Mouse (Mus musculus) heart, embryonic 10.5 days (tissue): ENCODE measurements around the gene Myo19. TPM values are rescaled to one million over a fixed set of nuclear protein-coding genes. Genes with fewer than 3 reads are reported as not detected.

Experiments
- DNase-seq: peaks from one replicate; pipeline ENCODE4 v3.0.0-alpha.2; 2017; ENCODE audit warnings: low spot score
- H3K27ac ChIP-seq: fragments of 300-500 bp; sonication (generic); 2 replicates; pipeline ENCODE4 v1.5.1; 2016; ENCODE audit warnings: mild to moderate bottlenecking
- H3K27me3 ChIP-seq: fragments of 300-500 bp; sonication (generic); 2 replicates; pipeline ENCODE4 v1.6.1; 2016; ENCODE audit warnings: mild to moderate bottlenecking; ENCODE audit not compliant: poor library complexity, insufficient read depth, severe bottlenecking
- H3K36me3 ChIP-seq: fragments of 300-500 bp; sonication (generic); 2 replicates; pipeline ENCODE4 v1.6.1; 2016; ENCODE audit warnings: mild to moderate bottlenecking, moderate library complexity
- H3K4me1 ChIP-seq: fragments of 300-500 bp; sonication (generic); 2 replicates; pipeline ENCODE4 v1.6.1; 2016; ENCODE audit warnings: mild to moderate bottlenecking
- H3K4me3 ChIP-seq: fragments of 300-500 bp; sonication (generic); 2 replicates; pipeline ENCODE4 v1.5.1; 2016; ENCODE audit warnings: mild to moderate bottlenecking, moderate library complexity
- H3K9me3 ChIP-seq: fragments of 300-500 bp; sonication (generic); 2 replicates; pipeline ENCODE4 v1.6.1; 2016; ENCODE audit warnings: mild to moderate bottlenecking, moderate library complexity
- WGBS: fragments of 180-500 bp; shearing (Covaris S2); methylation state at CpG from one replicate; pipeline ENCODE4 v1.1.7; 2016; 5-methylcytosine and 5-hydroxymethylcytosine counted together
- microRNA-seq: library from miRNA; unstranded; fragments of <30 nt; microRNA quantifications from one replicate; pipeline ENCODE4, GENCODE M21; 2017
- polyA plus RNA-seq: library from polyadenylated mRNA; unstranded; fragments of >200 nt; fragmentation: Nextera tagmentation; extraction: Ambion mirVana; gene quantifications from 2 replicates; pipeline ENCODE4 v1.2.1, GENCODE M21; 2016

Myo19 gene
- polyA plus RNA-seq, 1 experiment from 2014 or later = 10.6 TPM

- peak overlapping the region; percentile 54 for H3K4me3 ChIP-seq
- peaks cover 31% of the 10 kb centered on the region for H3K4me1 ChIP-seq
- peaks cover 38% of the 10 kb centered on the region for H3K27me3 ChIP-seq
- H3K9me3 ChIP-seq = no peaks in the 10 kb centered on the region
- WGBS = 3% methylated on average over 11 of the region's 11 CpGs
- no peak for DNase-seq
- H3K36me3 ChIP-seq = no peaks in the 10 kb centered on the region
- no peak overlapping the region for H3K27ac ChIP-seq
These were observed 78.3 kb downstream of the Myo19 start for GRCm38 (mm10) chr11:84958271-84958630.

DNA sequence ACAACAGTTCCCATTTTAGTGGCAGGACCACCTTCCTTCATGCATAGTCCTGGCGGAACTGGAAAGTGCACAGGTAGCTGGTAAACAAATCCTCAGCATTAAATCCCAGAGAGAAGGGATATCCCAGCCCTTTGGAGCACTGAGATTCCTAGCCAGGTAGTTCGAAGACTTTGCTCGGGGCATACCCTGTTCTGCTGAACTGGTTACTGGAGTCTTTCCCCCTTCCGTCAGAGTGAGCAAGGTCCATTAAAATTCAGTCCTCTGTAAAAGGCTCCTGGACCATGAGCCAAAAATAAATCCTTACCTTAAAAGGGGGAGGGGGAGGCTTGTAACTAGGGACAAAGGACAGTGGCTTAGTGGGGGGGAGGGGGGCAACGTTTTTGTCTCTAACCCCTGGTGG lies 79.2 kb downstream of the Myo19 start:
- Histone ChIP-seq H3K27ac (peak overlapping the region; percentile 70; the same call in 1 of the 2 replicates), H3K9me3 (no peaks in the 10 kb centered on the region), H3K27me3 (peaks cover 38% of the 10 kb centered on the region), H3K4me1 (peaks cover 31% of the 10 kb centered on the region), H3K36me3 (no peaks in the 10 kb centered on the region), H3K4me3 (peak overlapping the region; percentile 39)
- 33% methylated on average over 5 of the region's 5 CpGs for WGBS
- DNase-seq = no peak

DNA sequence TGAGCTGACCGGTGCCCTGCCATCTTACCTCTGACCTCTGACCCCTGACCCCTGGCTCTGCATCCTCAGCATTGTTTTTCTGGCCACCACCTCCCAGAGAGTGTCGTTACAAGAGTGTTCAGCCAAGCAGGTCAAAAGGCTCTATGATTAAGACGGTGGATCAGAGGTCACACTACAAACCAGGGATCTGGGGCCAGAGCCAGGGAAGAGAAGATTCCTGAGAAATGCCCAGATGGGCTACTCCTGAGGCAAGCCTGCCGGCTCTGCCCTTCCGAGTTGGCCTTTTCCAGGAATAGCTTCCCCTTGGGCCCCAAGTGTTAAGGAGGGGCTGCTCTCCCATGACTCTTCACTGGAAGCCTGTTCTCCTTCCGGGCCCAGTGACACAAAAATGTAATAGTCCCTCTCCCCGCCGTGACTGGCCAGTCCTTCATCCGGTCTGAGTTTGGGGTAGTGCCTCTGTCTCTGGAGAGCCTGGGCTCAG lies 79.8 kb downstream of the Myo19 start:
- Histone ChIP-seq H3K4me1 (peaks cover 31% of the 10 kb centered on the region), H3K27ac (peak overlapping the region; percentile 70; the same call in 1 of the 2 replicates), H3K4me3 (peak overlapping the region; percentile 39), H3K27me3 (peaks cover 38% of the 10 kb centered on the region), H3K36me3 (no peaks in the 10 kb centered on the region), H3K9me3 (no peaks in the 10 kb centered on the region)
- DNase-seq = no peak
- WGBS = 3% methylated on average over 9 of the region's 9 CpGs

DNA sequence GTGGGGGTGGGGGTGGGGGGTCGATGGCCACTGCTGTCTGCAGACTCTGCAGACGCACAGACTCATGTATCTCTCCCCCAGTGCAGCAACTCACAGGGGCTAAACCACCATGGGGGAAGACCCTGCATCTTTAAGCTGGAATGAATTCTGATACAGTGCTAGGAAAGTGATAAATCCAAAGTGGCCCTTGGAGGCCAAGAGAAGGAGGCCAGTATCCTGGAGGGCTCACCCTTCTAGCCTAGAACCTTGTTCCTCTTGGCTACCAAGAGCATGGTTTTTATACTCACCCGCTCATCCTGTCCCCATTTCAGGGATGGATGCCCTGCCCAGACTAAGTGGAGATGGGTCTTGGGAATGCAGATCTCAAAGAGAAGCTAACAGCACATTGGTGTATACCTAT lies 80.3 kb downstream of the Myo19 start:
- Histone ChIP-seq H3K9me3 (no peaks in the 10 kb centered on the region), H3K36me3 (no peaks in the 10 kb centered on the region), H3K27me3 (peaks cover 38% of the 10 kb centered on the region), H3K4me1 (peaks cover 31% of the 10 kb centered on the region), H3K27ac (peak overlapping the region; percentile 70; the same call in 1 of the 2 replicates), H3K4me3 (peak overlapping the region; percentile 39; the same call in 1 of the 2 replicates)
- WGBS = 35% methylated on average over 3 of the region's 3 CpGs
- DNase-seq = no peak

- H3K27me3 ChIP-seq = peaks cover 37% of the 10 kb centered on the region
- no peak overlapping the region for H3K27ac ChIP-seq
- DNase-seq = no peak
- no peaks in the 10 kb centered on the region for H3K36me3 ChIP-seq
- H3K4me3 ChIP-seq = no peak overlapping the region
- WGBS = 58% methylated on average over 6 of the region's 6 CpGs
- H3K9me3 ChIP-seq = no peaks in the 10 kb centered on the region
- peaks cover 31% of the 10 kb centered on the region for H3K4me1 ChIP-seq
These were observed 80.8 kb downstream of the Myo19 start for GRCm38 (mm10) chr11:84960780-84961179.

Small RNA genes lying within 50 kb of the gene (microRNA-seq; reads per million reads assigned to microRNA genes)
- not detected for gene Gm23564

Other genes starting within 250 kb of the Myo19 start
- 12.7 and 15.7 TPM in 2 replicates for gene Mrm1, start 60.6 kb upstream of the Myo19 start, polyA plus RNA-seq
- 29.3 and 34.3 TPM in 2 replicates for gene Dhrs11, start 51.2 kb upstream of the Myo19 start, polyA plus RNA-seq
- 50.5 and 61.9 TPM in 2 replicates for gene Ggnbp2, start 9.3 kb upstream of the Myo19 start, polyA plus RNA-seq
- gene Pigw, start 137 bp downstream of the Myo19 start, polyA plus RNA-seq = 2.7 and 2.8 TPM in 2 replicates
- gene Znhit3, start 36.2 kb downstream of the Myo19 start, polyA plus RNA-seq = 55.1 and 78.2 TPM in 2 replicates
- gene Car4, start 77.6 kb downstream of the Myo19 start, polyA plus RNA-seq = 24.1 and 38.2 TPM in 2 replicates